Mouse (Mus musculus): ENCODE data around the gene Tnr.

The Tnr gene

DNA sequence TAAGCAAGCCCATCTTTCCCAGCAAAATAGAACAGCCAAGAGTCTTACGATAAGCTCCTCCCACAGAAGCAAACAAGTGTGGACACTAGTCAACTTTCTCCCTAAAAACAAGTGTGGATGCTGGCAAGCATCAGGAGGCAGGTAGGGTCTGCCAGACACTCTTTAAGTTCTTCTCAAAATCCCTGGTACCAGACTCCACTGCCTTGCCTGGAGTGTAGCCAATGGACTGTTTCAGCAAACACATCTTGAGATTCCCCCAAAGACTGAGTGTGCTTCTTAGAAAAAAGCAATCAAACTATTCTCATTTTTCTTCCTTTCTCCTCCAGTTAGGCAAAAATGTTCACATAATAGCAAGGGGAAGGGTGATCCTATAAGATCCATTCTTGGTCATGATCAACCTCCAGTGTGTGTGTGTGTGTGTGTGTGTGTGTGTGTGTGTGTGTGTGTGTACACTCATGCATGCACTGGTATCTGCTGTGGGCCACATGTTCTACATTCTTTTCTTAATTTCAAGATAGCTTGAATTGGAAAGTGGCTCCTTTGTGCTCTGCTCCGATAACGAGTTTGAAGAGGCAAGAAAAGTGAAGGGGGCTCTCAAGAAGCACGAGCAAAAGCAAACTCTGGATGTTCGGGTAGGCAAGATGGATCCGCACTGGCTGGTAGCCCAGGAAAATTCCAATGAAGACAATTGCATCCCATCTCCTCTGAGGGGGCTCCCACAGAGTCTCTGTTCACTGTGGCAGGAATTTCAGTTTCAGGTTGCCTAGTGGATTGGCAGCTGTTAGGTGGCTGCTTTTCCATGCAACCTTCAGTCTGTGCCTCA, 346.3 kb downstream of the Tnr start:
- no peak for DNase-seq (ENCODE audit: low read depth, low spot score)

DNA sequence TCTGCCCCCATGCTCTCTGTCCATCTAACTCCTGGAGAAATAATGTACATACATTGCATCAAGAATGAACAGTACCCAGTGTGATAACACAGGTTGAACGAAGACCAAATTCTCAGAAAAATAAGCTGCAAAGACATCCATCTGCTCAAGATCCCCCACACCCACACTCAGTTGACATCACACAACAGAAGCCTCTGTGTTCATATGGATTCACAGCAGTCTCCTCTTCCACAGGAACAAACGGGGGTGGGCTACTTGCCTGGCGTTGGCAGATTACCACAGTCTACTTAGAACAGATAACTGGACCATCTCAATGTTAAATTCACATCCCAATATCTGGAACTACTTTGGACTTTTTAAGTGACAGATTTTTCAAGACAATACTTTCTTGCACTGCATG, 349.3 kb downstream of the Tnr start:
- DNase-seq (ENCODE audit: low read depth, low spot score), result no peak

DNA sequence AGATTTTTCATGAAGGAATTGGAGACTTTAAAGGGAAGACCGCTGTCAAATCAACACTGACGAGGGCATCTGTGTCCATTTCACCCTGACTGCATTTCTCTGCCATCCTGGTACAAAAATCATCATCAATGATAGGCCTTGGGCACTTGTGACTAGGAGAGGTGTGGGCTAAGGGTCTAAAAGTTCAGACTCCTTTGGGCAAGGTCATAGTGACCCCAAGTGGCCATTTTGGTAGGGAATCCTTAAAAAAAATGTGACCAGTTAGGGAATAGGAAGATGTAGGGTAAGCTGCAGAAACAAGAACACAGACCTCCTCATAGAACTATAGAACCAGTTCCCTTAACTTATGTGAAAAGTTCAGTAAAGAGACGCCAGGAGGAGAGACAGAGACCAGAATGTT, 355.1 kb downstream of the Tnr start:
- DNase-seq (ENCODE audit: low read depth, low spot score), result peak; percentile 5

DNA sequence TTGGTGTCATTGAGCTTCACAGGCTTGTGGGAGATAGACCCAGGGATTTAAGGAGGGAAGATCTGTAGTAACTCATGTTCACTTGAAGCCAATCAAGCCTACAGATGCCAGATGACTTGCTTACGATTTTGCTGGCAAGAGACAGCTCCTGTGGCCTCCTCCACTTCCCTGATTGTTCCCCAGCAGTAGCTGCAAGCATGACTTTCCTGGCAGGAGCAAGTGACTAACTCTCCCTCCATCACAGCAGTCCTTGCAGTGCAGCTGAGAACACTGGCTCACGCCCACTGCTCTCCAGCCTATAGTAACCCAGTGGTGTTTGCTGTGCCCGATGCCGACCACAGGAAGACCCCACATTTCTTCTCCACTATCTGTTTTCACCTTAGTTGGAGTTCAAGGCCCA, 356.3 kb downstream of the Tnr start:
- DNase-seq (ENCODE audit: low read depth, low spot score), result no peak

DNA sequence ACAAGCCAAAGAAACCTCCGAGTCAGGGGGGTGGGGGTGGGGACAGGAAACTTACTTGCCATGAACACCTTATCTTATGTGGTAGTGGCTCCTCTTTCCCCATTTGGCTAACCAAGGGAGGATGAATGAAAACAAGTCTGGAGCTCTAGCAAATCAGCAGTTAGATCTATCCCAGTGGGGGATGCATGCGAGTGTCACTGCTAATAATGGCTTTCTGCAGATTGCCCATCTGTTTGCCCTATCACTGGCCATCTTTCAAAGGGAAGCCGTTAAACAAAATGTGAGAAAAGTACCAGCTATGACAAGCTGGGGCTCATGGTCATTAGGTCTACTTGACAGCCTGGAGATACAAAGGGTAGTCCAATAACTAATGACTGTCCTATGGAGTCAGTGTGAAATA, 361.9 kb downstream of the Tnr start:
- DNase-seq (ENCODE audit: low read depth, low spot score), result no peak

DNA sequence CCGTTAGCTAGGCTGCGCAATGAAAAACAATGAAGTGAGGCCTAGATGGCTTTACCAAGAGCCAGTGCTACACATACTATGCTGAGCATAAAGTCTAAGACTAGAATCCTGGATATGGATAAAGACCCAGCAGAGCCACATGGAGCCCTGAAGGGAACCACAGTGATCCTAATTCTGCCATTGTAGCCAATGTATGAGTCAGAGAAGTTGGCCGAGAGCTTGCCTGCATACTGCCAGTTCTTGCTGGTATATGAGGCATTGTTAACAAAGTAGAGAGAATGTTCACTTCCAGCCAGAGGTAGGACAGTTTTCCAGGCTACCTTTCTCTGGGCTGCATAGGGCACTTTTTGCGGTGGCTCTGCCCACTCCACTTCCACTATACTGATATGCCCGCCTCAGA, 365.0 kb downstream of the Tnr start:
- no peak for DNase-seq (ENCODE audit: low read depth, low spot score)

DNA sequence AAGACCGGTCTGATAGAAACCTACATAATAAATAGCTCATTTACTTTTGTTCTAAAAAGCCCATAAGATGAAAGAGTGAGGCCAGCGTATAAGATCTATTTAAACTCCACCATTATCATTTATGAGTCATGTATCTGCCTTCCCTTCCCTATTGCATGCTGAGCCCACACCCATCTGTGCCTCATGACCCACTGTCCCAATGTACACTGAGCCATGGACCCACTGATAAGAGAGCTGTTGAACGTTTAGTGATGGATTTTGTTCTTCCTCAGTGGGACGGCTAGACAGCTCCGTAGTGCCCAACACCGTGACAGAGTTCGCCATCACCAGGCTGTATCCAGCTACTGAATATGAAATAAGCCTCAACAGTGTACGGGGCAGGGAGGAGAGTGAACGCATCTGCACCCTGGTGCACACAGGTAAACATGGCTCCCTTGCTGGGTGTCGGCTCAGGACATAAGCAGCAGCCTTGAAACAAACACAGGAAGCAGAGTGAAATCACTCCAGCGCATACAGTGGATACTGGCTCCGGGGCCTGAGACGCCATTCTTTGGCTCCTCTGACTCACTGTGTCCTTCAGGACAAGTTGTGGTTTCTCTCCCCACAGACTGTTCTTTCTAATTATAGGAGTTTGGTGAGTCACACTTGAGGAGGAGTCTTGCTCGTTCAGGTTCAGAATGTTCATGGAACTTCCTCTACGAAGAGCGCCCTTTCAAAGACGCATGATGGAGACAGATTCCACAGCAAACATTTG, 365.6 kb downstream of the Tnr start:
- DNase-seq (ENCODE audit: low read depth, low spot score), result no peak

DNA sequence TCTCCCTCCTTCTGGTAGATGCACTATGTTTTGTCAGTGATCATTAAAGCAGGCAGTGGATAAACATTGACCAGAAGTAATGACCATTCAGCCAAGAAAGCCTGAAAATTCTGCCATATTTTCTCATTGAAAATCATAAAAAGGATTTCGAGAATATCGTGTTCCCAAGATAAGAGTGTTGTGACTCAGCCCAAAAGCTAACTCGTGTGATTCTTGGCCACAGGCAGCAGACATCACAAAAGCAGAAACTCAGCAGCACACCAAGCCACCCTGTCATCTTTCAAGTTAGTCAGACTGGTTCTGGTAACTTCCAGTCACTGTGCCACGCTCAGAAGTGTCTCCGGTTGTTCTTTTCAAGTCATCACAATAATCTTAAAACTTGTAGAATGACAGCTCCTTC, 367.0 kb downstream of the Tnr start:
- no peak for DNase-seq (ENCODE audit: low read depth, low spot score)

DNA sequence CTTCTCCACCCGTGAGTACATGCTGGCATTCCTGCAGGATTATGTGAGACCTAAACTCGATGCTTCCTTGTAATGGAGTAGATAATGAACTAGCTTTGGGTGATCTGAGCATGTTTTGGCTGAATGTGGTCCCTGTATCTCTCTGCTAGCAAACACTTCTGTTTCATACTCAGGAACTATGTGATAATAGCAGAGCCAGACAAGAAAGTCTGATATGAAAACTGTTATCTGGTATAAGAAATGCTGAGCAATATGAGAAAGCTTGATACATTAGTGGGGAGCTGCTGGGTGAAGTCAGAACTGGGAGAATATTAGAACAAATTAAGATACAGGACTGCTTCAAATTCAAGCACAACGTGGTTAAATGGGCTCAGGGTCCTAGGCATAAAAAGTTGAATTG, 371.5 kb downstream of the Tnr start:
- no peak for DNase-seq (ENCODE audit: low read depth, low spot score)

DNA sequence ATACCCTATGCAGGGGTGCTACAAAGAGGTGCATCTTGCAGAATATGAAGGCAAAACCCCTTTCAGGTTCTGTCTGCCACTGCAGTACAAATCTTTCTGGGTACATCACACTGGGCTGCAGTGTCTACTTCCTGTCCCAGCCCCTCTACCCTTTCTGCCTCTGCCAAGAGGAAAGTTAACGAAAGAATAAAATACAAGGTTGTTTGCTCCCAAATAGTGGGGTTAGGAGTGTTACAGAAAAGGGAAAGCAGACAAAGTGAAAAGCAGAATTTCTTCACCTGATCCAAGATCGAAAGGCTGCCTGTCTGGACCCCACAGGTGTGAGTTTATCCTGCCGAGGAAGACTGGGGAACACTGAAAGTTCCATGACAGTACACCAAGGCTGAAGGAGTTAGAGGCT, 376.4 kb downstream of the Tnr start:
- DNase-seq (ENCODE audit: low read depth, low spot score), result no peak

DNA sequence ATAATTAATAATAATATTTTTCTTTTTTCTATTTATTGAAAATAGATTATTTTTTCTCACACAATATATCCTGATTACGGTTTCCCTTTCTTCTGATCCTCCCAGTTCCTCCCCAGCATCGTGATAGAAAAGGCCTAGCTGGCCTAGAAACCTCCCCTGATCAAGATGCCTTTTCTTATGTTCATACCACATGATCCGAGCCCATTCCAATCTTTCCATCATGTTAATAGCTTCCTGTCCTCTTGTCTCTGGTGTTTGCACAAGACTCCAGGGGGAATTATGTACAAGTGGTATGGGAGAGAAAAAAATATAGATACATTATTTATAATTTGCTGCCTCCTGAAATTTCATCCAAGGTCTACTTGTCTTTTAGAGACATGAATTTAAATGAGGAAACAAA, 377.1 kb downstream of the Tnr start:
- DNase-seq (ENCODE audit: low read depth, low spot score), result no peak

DNA sequence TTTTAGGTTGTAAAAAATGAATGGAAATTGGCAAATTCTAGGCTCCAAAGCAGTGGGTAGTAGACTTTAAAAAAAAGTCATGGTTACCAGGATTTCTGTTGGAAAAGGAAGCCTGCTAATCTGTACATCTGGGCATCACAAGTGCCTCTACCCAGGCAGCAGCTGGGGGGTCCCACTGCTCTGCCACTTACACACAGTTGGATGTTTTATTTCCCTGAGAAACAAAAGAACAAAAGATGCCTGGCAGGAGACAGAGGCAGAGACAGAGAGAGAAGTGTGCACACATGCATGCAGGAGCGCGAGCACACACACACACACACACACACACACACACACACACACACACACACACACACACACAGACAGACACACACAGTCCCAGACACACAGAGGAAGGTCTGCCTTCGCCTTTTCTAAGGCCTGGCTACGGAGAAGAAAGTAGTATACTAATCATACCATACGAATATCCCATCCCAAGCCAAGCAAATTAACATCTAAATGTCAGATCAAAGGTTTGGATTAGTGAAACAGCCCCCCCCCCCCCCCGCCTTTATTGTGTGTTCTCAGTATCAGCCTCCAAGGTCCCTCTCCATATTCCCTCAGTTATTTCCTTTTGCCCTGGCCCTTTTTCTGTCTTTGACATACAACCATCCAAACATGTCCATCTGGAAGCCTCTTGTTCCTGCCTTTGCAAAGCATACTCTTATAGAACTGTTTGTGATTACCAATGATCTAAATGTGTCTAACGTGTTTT, 378.0 kb downstream of the Tnr start:
- DNase-seq (ENCODE audit: low read depth, low spot score), result no peak

DNA sequence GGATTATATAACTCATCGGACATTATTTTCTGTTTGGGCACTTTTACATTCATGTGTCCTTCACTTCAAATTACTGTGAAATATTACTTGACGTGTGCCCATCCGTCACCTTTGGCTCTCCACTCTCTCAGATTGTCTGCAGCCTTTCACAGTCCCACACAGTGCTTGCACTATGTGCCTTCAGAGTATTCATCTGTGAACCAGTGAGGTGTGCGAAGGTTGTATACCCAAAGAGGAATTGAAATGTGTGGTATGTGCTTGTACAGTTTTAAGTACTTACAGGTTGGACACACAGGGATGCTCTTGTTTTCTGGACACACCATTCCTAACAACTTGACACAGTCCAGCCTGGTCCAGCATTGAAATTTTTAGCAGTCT, 378.5 kb downstream of the Tnr start:
- DNase-seq (ENCODE audit: low read depth, low spot score), result no peak

DNA sequence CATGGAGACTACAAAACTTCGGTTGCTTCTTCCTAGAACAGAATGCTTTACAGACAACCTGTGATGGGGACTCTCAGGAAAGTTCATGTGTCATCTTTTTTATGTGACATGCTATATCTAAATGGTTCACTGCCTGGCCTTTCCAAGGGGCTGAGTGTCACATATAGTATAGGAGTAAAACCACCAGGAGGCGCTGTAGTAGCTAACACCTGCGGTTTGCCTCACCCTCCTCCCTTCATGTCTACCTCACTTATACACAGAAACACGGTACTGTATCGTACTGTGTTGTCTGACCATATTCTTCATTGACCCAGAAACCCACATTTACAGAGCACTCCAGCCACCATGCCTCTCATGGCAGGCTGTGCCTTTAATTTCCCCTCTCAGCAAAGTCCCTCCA, 387.4 kb downstream of the Tnr start:
- DNase-seq (ENCODE audit: low read depth, low spot score), result peak; percentile 54

DNA sequence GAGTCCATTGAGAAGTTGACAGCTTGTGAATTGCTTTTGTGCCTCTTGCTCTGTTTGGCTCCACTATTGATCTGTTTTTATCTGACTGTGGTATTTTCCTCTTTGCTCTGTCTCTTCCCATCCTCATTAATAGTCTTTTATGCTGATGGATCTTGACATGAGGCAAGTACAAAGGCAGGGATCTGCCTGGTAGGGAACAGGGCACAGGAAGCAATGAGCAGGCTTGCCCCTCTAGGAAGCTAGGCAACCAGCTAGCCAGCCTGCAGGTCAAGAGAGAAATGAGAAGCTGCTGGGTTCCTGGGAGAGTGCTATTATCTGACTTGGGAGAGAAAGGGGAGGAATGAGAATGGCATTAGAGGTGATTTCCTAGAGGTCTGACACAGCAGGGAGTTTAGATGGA, 391.2 kb downstream of the Tnr start:
- no peak for DNase-seq (ENCODE audit: low read depth, low spot score)

DNA sequence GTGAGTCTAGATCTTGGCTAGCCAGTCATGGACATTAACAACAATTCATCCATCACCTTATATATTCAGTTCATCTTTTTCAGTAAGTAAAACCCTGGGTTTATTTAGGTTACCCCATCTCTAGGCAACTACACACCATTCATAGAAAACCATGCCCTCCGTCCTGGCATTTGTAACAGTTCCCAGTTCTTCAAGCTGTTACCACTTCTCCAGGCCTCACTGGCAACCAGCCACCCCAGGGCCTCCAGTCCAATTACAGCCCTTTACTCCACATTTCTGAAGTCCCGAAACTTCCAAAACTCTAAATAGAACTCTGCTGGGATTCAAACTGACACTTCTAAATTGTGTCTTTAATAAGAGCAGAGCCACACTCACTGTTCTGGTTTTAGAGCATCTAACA, 397.0 kb downstream of the Tnr start:
- DNase-seq (ENCODE audit: low read depth, low spot score), result no peak

DNA sequence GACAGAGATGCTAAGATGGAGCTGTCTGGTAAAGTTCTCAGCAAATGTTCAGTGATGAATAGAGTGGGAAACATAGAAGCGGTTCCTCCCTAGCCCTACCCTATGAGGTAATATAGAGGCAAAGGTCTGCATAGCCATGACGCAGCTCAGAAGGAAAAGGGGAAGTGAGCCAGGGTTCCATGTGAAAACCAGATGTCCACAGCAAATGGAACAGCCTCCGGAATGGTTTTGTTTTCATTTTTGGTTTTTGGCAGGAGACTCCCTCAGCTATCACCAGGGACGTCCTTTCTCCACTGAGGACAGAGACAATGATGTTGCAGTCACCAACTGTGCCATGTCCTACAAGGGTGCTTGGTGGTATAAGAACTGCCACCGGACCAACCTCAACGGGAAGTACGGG, 399.4 kb downstream of the Tnr start:
- DNase-seq (ENCODE audit: low read depth, low spot score), result no peak

DNA sequence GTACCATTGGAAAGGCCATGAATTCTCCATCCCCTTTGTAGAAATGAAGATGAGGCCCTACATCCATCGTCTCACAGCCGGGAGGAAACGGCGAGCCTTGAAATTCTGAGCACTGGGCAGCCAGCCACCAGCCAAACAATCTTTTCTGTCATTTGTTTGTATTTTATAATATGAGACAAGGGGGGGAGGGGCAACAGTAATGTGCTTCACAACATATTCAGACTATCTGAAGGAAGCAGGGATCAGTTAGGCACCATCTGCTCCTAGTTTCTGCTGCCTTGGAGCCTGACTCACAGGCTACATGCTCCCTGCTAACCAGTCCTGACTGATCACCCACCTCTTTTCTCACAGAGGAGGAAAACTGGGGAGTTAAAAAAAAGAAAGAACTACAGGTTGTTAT, 400.5 kb downstream of the Tnr start:
- no peak for DNase-seq (ENCODE audit: low read depth, low spot score)

DNA sequence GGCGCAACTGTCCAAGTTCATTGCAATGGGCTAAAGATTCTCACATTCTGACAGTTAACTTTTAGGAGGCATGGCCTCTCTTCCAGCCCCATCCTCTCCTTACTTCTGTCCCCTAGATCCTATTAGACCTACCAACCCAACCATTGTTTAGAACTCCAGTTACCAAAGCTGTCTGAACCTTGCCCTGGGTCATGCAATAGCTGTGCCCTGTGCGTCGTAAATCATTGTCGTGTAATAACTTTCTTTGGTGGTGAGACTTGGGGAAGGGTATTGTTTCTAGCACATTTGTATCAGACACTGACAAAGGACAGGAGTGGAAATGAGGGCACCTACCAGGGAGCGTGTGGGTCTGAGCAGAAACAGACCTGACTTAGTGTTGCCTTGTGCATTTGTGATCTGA, 401.1 kb downstream of the Tnr start:
- no peak for DNase-seq (ENCODE audit: low read depth, low spot score)

DNA sequence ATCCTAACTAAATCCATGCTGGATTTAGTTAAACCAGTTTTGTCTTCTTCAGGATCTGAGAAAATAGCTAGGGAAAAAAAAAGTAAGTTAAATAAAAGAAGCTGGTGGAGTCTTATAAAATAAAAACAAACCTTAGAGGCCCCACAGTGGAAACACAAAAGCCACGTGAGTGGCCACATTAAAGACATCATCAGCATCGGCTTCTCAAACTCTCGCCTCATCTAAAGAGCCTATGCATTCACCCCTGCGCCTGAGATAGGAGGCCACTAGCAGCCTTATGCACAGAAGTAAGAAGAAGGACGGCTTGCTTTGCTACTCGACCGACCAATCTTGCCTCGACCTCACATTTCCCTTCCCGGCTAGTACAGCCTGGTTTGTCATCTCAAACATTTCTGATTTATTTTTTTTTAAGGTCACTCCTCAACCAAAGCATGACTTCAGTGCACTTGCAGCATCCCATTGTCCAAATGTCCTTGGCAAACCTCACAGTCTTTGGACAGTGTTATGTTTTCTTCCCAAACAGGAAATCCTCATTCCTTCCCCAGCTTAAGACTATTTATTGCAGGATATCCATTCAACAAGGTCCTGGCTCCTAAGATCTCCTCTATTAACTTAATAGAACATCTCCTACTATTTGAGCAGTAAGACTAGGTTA, 405.2 kb downstream of the Tnr start:
- DNase-seq (ENCODE audit: low read depth, low spot score), result no peak

DNA sequence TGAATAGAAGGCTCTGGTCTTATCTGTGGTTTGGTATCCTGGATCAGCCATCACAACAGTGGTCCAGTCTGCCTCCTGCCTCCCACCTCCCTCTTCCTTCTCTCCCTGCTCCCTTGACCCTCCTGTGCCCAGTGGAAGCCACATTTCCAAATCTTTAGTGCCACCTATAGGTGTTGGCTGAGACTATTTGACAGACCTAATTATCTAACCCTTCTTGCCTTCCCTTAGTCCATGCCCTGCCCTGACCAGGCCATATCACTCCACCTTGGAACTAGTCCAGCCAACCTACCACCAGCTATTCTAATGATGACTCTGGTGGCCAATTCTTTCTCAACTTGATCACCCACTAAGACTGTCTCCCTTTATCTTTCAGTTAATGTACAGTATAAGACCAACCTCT, 408.5 kb downstream of the Tnr start:
- no peak for DNase-seq (ENCODE audit: low read depth, low spot score)

DNA sequence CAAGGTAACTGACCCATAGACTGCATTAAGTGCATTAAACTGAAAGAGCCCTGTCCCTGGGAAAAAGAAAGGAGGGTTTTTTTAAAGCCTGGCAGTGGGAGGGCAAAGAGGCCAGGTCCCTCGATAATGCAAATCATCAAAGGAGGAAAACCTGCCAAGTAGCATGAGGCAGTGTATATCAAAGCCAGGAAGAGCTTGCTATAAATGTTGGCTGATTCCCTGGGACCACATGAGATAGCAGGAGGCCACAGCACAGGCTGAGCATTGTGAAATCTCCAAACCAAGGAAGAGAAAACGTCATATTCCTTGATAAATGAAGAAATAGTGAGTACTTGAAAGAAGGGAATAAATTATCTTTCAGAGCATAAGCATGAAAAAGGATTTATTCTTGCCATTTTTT, 409.0 kb downstream of the Tnr start:
- DNase-seq (ENCODE audit: low read depth, low spot score), result no peak
